Mouse (Mus musculus) left cerebral cortex, adult 8-10 months (tissue): ENCODE data around the gene Mycbp2. TPM values are rescaled to one million over a fixed set of nuclear protein-coding genes. Genes with fewer than 3 reads are reported as not detected.

Source experiments
- DNase-seq, 2 experiments: peaks; one replicate each; pipeline ENCODE4 v3.0.0; 2022; ENCODE audit warnings: low spot score in 2 of 2
- total RNA-seq, 4 experiments: library from RNA; stranded (reverse); gene quantifications; 2 replicates each; pipeline ENCODE4 v1.2.4; 2022

Gene Mycbp2
- total RNA-seq, 4 experiments from 2014 or later = 148 to 173 (median 158) TPM

- no peak for DNase-seq
These were observed 86.2 kb downstream of the Mycbp2 start for GRCm38 (mm10) chr14:103260437-103260836.

- no peak for DNase-seq
These were observed 87.9 kb downstream of the Mycbp2 start for GRCm38 (mm10) chr14:103258745-103259144.

- peak in 1 of 2 experiments; percentile 18 for DNase-seq
These were observed 89.7 kb downstream of the Mycbp2 start for GRCm38 (mm10) chr14:103256866-103257265.

DNA sequence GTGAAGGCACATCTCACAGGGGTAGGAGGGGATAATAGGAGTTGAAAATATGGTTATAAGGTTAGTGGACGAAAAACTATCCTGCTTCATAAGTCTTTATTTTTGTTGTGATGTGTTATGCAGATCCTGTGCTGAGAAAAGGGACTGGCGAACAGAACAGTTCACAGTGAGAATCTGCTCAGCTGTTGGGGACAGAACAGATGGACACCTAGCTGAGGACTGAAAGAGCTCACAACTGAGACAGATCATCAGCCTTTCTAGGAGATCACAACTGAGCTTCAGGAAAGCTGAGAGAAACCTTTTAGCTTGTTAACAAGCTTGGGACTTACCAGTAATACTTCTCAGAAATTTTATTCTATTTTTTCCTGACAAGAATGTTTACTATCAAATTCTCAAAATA, 92.3 kb downstream of the Mycbp2 start:
- DNase-seq = no peak

- no peak for DNase-seq
These were observed 104.6 kb downstream of the Mycbp2 start for GRCm38 (mm10) chr14:103242020-103242419.

GRCm38 (mm10) chr14:103234770-103235169, 111.8 kb downstream of the Mycbp2 start:
- DNase-seq = no peak

GRCm38 (mm10) chr14:103233640-103234593, 112.7 kb downstream of the Mycbp2 start:
- no peak for DNase-seq

GRCm38 (mm10) chr14:103222356-103222755, 124.3 kb downstream of the Mycbp2 start:
- no peak for DNase-seq

DNA sequence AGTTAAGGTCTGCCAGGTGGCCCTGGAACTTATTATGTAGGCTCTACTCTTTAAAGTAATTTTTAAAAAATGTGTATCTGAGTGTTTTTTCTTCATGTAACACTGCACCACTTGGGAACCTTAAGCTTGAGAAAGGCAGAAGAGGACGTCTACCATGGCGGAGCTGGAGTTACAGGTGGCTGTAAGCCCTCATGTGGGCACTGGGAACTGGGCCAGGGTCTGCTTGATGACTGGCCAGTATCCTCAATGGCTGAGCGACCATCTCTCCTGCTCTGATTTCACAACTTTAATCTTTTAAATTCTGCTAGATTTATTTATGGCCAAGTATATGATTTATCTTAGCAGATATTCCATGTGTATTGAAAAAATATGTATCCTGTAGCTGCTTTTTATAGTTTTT, 124.9 kb downstream of the Mycbp2 start:
- no peak for DNase-seq

DNA sequence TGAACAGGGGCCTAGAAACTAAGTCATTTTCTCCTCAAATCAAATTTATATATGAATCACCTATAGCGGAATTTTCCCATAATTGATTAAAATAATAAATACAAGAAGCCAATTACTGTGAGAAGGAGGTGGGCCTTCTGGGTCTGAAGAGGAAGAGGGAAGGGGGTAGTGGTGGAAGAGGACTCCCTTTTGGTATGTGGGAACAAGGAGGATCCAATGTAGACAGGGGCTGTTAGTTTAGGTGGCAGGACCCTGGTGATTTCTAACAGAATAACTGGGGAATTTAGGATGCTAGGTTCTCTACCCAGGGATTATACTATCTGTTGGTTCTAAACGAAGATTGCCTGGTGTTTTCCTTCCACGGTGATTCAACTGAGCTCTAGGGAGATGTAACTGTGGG, 130.3 kb downstream of the Mycbp2 start:
- no peak for DNase-seq

DNA sequence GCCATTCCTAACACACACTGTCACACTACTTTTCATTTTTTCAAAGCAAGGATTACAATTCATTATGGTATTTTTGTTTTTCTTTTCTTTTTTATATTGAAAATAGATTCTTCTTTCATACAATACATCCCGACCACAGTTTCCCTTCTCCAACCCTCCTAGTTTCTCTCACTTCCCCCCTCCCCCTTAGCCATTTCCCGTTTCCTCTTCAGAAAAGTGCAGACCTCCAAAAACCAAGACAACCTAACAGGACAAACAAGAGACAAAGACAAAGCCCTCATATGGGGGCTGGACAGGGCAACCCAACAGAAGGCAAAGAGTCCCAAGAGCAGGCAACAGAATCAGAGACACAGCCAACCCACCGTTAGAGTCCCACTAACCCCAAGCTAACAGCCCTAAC, 160.0 kb downstream of the Mycbp2 start:
- DNase-seq = no peak

GRCm38 (mm10) chr14:103186076-103186475, 160.5 kb downstream of the Mycbp2 start:
- DNase-seq = no peak

GRCm38 (mm10) chr14:103180096-103180495, 166.5 kb downstream of the Mycbp2 start:
- no peak for DNase-seq

DNA sequence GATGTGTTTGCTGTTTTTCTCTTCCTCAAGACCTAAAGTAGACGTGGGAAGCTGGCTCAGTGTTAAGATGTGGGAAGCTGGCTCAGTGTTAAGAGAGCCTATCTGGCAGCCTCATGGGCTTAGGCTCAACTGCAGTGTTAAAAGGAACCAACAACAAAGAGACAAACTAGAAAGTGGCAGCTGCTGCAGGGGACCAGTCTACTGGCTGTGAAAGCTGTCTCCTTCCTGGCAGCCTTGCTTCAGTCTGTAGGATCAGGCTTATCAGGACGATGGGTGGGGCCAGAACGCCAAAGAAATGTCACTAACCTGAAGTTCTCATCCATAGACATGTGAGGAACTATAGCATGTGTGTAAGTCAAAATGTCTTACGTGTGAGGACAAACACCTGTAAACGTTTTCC, 183.7 kb downstream of the Mycbp2 start:
- peak in 1 of 2 experiments; percentile 63 for DNase-seq

DNA sequence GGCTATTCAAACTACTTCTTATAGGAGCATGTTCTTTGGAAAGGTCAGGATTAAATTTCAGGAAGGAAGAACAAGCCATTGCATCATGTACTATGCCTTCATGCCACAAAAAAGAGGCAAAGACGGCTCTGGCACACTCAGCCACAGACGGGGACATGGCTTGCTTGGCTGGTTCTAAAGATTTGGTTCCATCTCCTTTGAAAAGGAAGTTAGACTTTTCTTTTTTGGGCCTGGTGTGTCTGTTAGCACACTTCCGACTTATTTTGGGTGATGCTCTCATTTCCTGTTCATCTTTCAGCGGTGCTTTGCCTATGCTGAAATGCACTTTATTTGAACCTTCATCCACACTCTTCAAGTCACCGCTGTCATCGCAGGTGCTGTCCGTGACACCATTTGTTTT, 190.9 kb downstream of the Mycbp2 start:
- DNase-seq = no peak

GRCm38 (mm10) chr14:103150139-103150538, 196.5 kb downstream of the Mycbp2 start:
- peak in 1 of 2 experiments; percentile 80 for DNase-seq

DNA sequence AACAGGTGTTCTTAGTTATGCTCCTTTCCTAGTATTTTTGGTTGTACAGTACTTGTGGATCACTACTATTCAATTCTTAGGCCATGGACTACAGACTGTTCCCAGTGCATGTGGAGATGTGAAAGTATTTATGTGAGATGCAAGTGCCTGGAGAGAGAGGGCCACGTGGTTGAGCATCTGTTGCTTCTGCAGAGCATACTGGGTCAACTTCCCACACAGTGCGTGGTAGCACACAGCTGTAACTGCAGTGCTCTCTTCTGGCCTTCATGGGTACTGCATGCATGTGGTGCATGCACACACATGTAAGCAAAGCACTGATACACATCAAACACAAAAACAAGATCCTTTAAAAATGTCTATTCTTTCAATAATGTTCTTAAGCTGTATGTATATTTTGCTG, 214.6 kb downstream of the Mycbp2 start:
- no peak for DNase-seq

DNA sequence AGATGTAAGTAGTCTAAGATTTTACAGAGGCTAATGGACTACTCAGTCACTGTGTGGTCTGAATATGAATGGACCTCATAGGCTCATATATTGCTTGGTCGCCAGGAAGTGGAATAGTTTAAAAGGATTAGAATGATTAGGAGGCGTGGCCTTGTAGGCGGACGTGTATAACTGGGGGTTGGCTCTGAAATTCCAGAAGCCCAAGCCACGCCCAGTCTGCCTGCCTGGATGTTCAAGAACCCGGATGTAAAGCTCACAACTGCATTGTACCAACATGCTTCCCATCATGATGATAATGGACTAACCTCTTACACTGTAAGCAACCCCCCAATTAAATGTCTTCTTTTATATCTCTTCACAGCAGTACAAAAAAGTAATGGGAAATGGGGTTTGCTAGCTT, 220.9 kb downstream of the Mycbp2 start:
- no peak for DNase-seq

DNA sequence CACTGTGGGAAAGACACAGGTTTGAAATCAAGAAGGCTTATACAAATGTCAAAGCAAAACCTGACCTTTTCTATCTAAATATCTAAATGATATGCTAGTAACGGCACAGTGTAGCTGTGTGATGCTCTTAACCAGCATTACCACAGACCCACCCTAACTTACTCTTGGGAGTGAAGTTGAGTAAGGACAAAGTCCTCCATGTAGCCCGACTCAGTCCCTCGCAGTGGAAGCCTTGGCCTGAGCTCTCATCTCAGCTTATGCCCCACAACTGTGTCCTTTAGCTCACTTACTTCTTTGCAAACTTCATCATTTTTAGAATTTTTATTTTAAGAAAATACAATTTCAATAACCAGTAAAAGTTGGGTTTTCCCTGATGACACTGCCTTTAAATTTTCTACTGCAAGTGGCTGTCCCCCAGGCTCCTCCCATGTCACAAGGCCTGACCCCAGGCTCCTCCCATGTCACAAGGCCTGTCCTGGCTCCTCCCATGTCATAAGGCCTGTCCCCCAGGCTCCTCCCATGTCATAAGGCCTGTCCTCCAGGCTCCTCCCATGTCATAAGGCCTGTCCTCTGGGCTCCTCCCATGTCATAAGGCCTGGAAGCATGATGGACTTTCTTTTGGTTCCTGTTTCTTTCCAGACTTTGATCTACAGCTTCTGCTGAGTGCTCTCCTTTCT, 231.5 kb downstream of the Mycbp2 start:
- no peak for DNase-seq

DNA sequence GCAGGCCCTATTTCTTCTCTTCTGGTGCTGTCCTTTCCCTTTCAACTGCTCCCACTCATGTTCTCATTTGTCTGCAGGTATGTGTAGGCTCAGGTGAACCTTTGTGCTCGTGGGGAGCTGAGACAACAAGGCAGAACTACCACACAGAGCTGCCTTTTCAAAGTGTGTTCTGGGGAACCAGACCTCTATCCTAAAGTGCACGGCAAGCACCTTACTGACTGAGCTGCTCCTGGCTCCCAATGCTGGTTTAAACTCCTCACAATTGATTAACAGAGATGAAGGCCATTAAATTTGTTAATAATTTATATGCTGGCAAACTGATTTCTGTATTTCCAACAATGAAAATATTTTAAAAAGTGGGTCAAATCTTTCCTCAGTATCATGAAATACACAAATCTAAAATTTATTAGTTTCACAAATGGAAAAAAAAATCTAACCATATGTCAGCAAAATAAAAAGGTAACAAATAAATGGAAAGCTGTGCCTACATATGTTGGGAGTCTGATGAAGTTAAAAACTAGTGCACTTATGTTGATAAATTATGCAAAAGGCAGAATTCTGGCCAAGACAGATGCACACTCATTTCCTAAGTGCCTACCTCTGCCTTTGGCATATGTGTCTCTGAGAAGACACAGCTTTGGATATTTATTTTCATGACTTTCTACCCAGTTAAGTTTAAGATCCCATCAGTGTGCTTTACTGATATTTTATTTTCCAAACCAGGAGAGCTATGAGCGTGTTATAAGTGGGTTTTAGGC, 233.8 kb downstream of the Mycbp2 start:
- DNase-seq = no peak

DNA sequence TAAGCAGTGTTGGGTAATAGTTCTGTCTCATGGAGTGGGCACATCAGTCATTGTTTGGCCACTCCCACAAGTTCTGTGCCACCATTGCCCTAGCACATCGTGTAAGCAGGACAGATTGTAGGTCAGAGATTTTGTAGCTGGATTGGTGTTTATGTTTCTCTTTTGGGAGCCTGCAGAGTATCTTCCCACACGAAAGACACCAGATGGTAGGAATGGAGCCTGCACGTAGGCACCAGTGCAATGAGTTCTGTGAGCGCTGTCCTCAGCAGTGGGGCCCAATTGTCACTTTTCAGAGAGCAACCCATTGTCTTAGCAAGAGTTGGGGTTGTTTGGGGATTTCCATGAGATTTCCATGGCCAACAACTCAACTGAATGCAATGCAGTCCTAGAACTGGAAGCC, 236.6 kb downstream of the Mycbp2 start:
- DNase-seq = peak in 1 of 2 experiments; percentile 54

DNA sequence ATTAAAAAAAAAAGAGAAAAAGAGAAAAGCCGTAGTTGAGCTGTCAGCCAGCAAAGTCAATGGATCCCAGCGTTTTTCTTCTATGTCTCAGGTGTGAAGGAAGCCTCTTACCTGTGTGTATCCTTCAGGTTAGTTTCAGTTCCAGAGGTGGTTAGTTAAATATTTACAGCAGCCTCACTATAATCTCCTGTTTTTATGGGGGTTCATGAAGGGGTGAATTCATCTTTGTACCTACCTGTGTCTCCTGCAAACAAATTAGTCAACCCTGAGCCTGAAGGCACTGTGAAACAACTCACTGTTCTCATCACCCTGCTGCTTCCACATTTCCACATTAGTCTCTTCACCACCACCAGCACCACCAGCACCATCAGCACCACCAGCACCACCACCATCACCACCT, 240.3 kb downstream of the Mycbp2 start:
- DNase-seq = no peak
